Mouse (Mus musculus) hindbrain, embryonic 13.5 days (tissue): Measurements from ENCODE around the gene Rbbp8nl. TPM values are rescaled to one million over a fixed set of nuclear protein-coding genes. Genes with fewer than 3 reads are reported as not detected.

Source experiments
- ATAC-seq: fragments of 200-750 bp; cut with Nextera tagmentation; 2 replicates; pipeline ENCODE4 v1.8.0; 2017; ENCODE audit warnings: moderate TSS enrichment; ENCODE audit not compliant: low FRiP score
- H3K27ac ChIP-seq: fragments of 300-500 bp; sonication (generic); 2 replicates; pipeline ENCODE4 v1.5.1; 2015; ENCODE audit warnings: inconsistent platforms, mild to moderate bottlenecking, moderate library complexity
- H3K27me3 ChIP-seq: fragments of 300-500 bp; sonication (generic); 2 replicates; pipeline ENCODE4 v1.6.1; 2015; ENCODE audit warnings: mild to moderate bottlenecking, inconsistent platforms
- H3K36me3 ChIP-seq: fragments of 300-500 bp; sonication (generic); 2 replicates; pipeline ENCODE4 v1.6.1; 2015; ENCODE audit warnings: mild to moderate bottlenecking, inconsistent platforms
- H3K4me1 ChIP-seq: fragments of 300-500 bp; sonication (generic); replicated peaks from 2 replicates; pipeline ENCODE4 v1.6.1; 2015; ENCODE audit warnings: inconsistent platforms
- H3K4me2 ChIP-seq: fragments of 300-500 bp; sonication (generic); 2 replicates; pipeline ENCODE4 v1.6.1; 2015; ENCODE audit warnings: inconsistent platforms, mild to moderate bottlenecking, moderate library complexity
- H3K4me3 ChIP-seq: fragments of 300-500 bp; sonication (generic); 2 replicates; pipeline ENCODE4 v1.5.1; 2015; ENCODE audit warnings: mild to moderate bottlenecking, inconsistent platforms
- H3K9ac ChIP-seq: fragments of 300-500 bp; sonication (generic); 2 replicates; pipeline ENCODE4 v1.6.1; 2015; ENCODE audit warnings: mild to moderate bottlenecking, inconsistent platforms
- H3K9me3 ChIP-seq: fragments of 300-500 bp; sonication (generic); 2 replicates; pipeline ENCODE4 v1.6.1; 2016; ENCODE audit warnings: inconsistent platforms
- WGBS: fragments of 180-500 bp; shearing (Covaris S2); methylation state at CpG from one replicate; pipeline ENCODE4 v1.1.7; 2015; 5-methylcytosine and 5-hydroxymethylcytosine counted together
- polyA plus RNA-seq: library from polyadenylated mRNA; unstranded; fragments of >200 nt; fragmentation: Nextera tagmentation; extraction: Ambion mirVana; gene quantifications from 2 replicates; pipeline ENCODE4 v1.2.1, GENCODE M21; 2015

Rbbp8nl gene
- not detected in 2 replicates for polyA plus RNA-seq

- Histone ChIP-seq H3K27me3 (peaks cover 7% of the 10 kb centered on the region; the same call in 1 of the 2 replicates), H3K27ac (no peak within 1 kb of the TSS), H3K9ac (no peak within 1 kb of the TSS), H3K36me3 (no peaks in the 10 kb centered on the region), H3K4me2 (no peak within 1 kb of the TSS), H3K4me3 (no peak within 1 kb of the TSS), H3K9me3 (no peaks in the 10 kb centered on the region), H3K4me1 (no peaks in the 10 kb centered on the region)
- ATAC-seq: no peak
- 51% methylated on average over 16 of the region's 16 CpGs for WGBS
Measured at GRCm38 (mm10) chr2:180289440-180290108, at the start of gene Rbbp8nl. Gene Rbbp8nl (minus strand): TSS chr2:180289879.

- Histone ChIP-seq H3K4me1 (peaks cover 15% of the 10 kb centered on the region), H3K27me3 (peaks cover 96% of the 10 kb centered on the region), H3K9me3 (no peaks in the 10 kb centered on the region), H3K36me3 (no peaks in the 10 kb centered on the region), H3K4me3 (peak within 1 kb of the TSS; percentile 34), H3K4me2 (peak within 1 kb of the TSS; percentile 55), H3K27ac (no peak within 1 kb of the TSS), H3K9ac (peak within 1 kb of the TSS; percentile 49; the same call in 1 of the 2 replicates)
- no peak for ATAC-seq
- under 1% methylated on average over 33 of the region's 33 CpGs for WGBS
Measured at GRCm38 (mm10) chr2:180334551-180334986, 44.9 kb upstream of the Rbbp8nl start, which contains the start of gene Gata5. Gene Gata5 (minus strand): TSS chr2:180334699.

- Histone ChIP-seq H3K27ac (no peak overlapping the region), H3K4me3 (peak overlapping the region; percentile 34), H3K9ac (peak overlapping the region; percentile 49; the same call in 1 of the 2 replicates), H3K4me1 (peaks cover 15% of the 10 kb centered on the region), H3K4me2 (peak overlapping the region; percentile 55), H3K9me3 (no peaks in the 10 kb centered on the region), H3K27me3 (peaks cover 93% of the 10 kb centered on the region), H3K36me3 (no peaks in the 10 kb centered on the region)
- 0 out of 2 replicates have a peak, but pooled peaks have one; percentile 17 for ATAC-seq
- 1% methylated on average over 69 of the region's 69 CpGs for WGBS
Measured at GRCm38 (mm10) chr2:180333778-180334550, 44.3 kb upstream of the Rbbp8nl start.

GRCm38 (mm10) chr2:180329466-180329865 lies 39.8 kb upstream of the Rbbp8nl start:
- Histone ChIP-seq H3K9me3 (no peaks in the 10 kb centered on the region), H3K4me2 (no peak overlapping the region), H3K9ac (no peak overlapping the region), H3K4me1 (peaks cover 10% of the 10 kb centered on the region), H3K27me3 (peaks cover 57% of the 10 kb centered on the region), H3K27ac (no peak overlapping the region), H3K36me3 (no peaks in the 10 kb centered on the region), H3K4me3 (no peak overlapping the region)
- 98% methylated on average over 1 of the region's 1 CpGs for WGBS
- no peak for ATAC-seq

- no peak for ATAC-seq
- H3K36me3 ChIP-seq: no peaks in the 10 kb centered on the region
- 37% methylated on average over 14 of the region's 14 CpGs for WGBS
- no peaks in the 10 kb centered on the region for H3K27me3 ChIP-seq
- no peak overlapping the region for H3K9ac ChIP-seq
- H3K27ac ChIP-seq: no peak overlapping the region
- no peak overlapping the region for H3K4me2 ChIP-seq
- no peaks in the 10 kb centered on the region for H3K9me3 ChIP-seq
- peaks cover 4% of the 10 kb centered on the region for H3K4me1 ChIP-seq
- no peak overlapping the region for H3K4me3 ChIP-seq
Measured at GRCm38 (mm10) chr2:180322674-180323355, 33.1 kb upstream of the Rbbp8nl start.

- WGBS: 74% methylated on average over 4 of the region's 4 CpGs
- Histone ChIP-seq H3K9ac (no peak overlapping the region), H3K4me1 (peaks cover 4% of the 10 kb centered on the region), H3K27me3 (no peaks in the 10 kb centered on the region), H3K4me2 (no peak overlapping the region), H3K9me3 (no peaks in the 10 kb centered on the region), H3K27ac (no peak overlapping the region), H3K36me3 (no peaks in the 10 kb centered on the region), H3K4me3 (no peak overlapping the region)
- ATAC-seq: no peak
Measured at GRCm38 (mm10) chr2:180320216-180320615, 30.5 kb upstream of the Rbbp8nl start.

GRCm38 (mm10) chr2:180317591-180317990 lies 27.9 kb upstream of the Rbbp8nl start:
- H3K4me2 ChIP-seq: no peak overlapping the region
- no peaks in the 10 kb centered on the region for H3K9me3 ChIP-seq
- H3K4me1 ChIP-seq: peaks cover 1% of the 10 kb centered on the region
- H3K27ac ChIP-seq: no peak overlapping the region
- ATAC-seq: no peak
- no peaks in the 10 kb centered on the region for H3K36me3 ChIP-seq
- no peaks in the 10 kb centered on the region for H3K27me3 ChIP-seq
- H3K4me3 ChIP-seq: no peak overlapping the region
- H3K9ac ChIP-seq: no peak overlapping the region
- WGBS: 79% methylated on average over 7 of the region's 7 CpGs

- Histone ChIP-seq H3K36me3 (no peaks in the 10 kb centered on the region), H3K4me1 (no peaks in the 10 kb centered on the region), H3K9me3 (no peaks in the 10 kb centered on the region), H3K4me3 (no peak overlapping the region), H3K4me2 (no peak overlapping the region), H3K27ac (no peak overlapping the region), H3K27me3 (no peaks in the 10 kb centered on the region), H3K9ac (no peak overlapping the region)
- no peak for ATAC-seq
- 76% methylated on average over 2 of the region's 2 CpGs for WGBS
Measured at GRCm38 (mm10) chr2:180314292-180314691, 24.6 kb upstream of the Rbbp8nl start.

GRCm38 (mm10) chr2:180311147-180311546 lies 21.5 kb upstream of the Rbbp8nl start:
- Histone ChIP-seq H3K9ac (no peak overlapping the region), H3K36me3 (no peaks in the 10 kb centered on the region), H3K27me3 (no peaks in the 10 kb centered on the region), H3K9me3 (no peaks in the 10 kb centered on the region), H3K4me2 (no peak overlapping the region), H3K4me1 (no peaks in the 10 kb centered on the region), H3K4me3 (no peak overlapping the region), H3K27ac (no peak overlapping the region)
- WGBS: 82% methylated on average over 4 of the region's 4 CpGs
- ATAC-seq: no peak

- Histone ChIP-seq H3K9me3 (no peaks in the 10 kb centered on the region), H3K27me3 (no peaks in the 10 kb centered on the region), H3K27ac (no peak overlapping the region), H3K36me3 (no peaks in the 10 kb centered on the region), H3K4me1 (no peaks in the 10 kb centered on the region), H3K4me3 (no peak overlapping the region), H3K9ac (no peak overlapping the region), H3K4me2 (no peak overlapping the region)
- ATAC-seq: no peak
- WGBS: 61% methylated on average over 2 of the region's 2 CpGs
Measured at GRCm38 (mm10) chr2:180307680-180308079, 18.0 kb upstream of the Rbbp8nl start.

- Histone ChIP-seq H3K27ac (no peak overlapping the region), H3K4me1 (no peaks in the 10 kb centered on the region), H3K4me2 (no peak overlapping the region), H3K36me3 (no peaks in the 10 kb centered on the region), H3K4me3 (no peak overlapping the region), H3K27me3 (no peaks in the 10 kb centered on the region), H3K9me3 (no peaks in the 10 kb centered on the region), H3K9ac (no peak overlapping the region)
- no peak for ATAC-seq
- 87% methylated on average over 8 of the region's 8 CpGs for WGBS
Measured at GRCm38 (mm10) chr2:180306423-180307168, 16.9 kb upstream of the Rbbp8nl start.

- 77% methylated on average over 2 of the region's 2 CpGs for WGBS
- Histone ChIP-seq H3K9ac (no peak overlapping the region), H3K4me2 (no peak overlapping the region), H3K27ac (no peak overlapping the region), H3K27me3 (no peaks in the 10 kb centered on the region), H3K36me3 (no peaks in the 10 kb centered on the region), H3K9me3 (no peaks in the 10 kb centered on the region), H3K4me3 (no peak overlapping the region), H3K4me1 (no peaks in the 10 kb centered on the region)
- no peak for ATAC-seq
Measured at GRCm38 (mm10) chr2:180306009-180306408, 16.3 kb upstream of the Rbbp8nl start.
